Mouse (Mus musculus) thymus, postnatal 4 days (tissue): ENCODE measurements around the gene Otud7b.
"Not testable (repeated sequence)": the region's sequence is repeated elsewhere in the genome, so short reads cannot be mapped to it uniquely, and the experiment has no call there.

Experiments
- DNase-seq: peaks from one replicate; pipeline ENCODE4 v3.0.0; 2021

Otud7b gene

GRCm38 (mm10) chr3:96151836-96152235, 47.5 kb downstream of the Otud7b start:
- no peak for DNase-seq

DNA sequence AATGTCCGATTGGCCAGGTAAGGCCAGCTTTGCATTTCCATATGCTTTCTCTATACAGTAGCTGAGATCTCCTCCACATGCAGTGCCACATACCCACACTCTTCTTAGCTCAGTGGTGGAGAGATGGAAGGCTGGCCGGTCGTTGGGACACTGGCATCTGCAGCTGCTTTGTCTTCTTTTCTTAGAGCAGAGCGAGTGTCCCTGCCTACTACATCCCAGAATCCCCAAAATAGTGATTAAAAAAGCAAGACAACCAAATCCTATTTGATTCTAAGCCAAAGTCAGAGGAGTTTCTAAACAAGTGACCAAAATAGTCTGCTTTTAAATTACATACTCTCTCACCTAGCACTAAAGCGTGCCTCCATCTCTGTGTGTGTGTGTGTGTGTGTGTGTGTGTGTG, 48.3 kb downstream of the Otud7b start:
- no peak for DNase-seq

DNA sequence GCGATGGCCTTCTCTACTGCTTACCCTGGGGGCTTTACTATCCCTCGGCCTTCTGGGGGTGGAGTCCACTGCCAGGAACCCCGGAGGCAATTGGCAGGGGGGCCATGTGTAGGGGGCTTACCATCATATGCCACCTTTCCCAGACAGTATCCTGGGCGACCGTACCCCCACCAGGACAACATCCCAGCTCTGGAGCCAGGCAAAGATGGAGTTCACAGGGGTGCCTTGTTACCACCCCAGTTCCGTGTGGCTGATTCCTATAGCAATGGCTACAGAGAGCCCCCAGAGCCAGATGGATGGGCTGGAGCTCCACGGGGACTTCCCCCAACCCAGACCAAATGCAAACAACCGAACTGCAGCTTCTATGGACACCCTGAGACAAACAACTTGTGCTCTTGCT, 51.2 kb downstream of the Otud7b start:
- no peak for DNase-seq

DNA sequence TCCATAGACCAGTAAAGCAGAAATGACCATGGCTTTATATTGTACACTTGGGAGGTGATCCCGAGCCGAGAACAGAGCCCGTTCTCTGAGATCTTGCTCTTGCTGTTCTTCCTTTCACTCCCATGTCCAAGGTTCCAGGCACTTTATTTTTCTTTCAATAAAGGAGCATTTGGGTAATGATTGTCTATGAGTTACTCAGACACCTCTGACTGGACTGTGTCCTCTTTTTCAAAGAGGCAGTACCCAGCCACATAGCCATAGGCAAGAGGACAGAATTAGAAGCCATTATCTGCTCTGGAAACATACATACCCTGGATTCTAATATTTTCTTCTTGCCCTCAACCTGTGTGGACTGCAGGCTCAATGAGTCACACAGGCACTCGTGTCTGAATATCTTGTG, 55.5 kb downstream of the Otud7b start:
- no peak for DNase-seq

DNA sequence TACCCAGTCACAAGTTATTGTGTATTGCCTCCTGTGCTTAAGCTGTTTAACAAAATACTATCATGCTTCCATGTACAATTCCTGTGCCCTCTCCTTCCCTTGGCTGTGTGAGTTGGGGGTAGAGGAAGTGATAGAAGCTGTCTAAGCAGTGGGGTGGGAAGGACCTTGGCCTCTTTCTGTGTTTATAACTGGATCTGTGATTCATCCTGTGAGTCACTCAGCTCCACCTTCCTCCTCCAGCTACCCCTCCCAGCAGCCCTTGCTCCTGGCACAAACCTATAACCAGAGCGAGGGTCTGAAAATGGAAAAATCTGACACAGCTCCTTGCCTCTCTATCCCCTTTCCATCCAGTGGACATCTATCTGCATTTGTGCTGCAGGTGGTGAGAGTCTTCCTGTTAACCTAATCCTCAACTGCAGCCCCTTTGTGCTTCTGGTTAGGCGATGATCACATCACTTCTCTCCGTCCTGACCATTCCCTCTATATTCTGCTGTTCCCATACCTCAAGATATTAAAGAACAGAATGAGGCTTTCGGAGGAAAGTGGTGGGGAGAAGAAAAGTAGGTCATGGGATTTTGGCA, 56.0 kb downstream of the Otud7b start:
- no peak for DNase-seq

- no peak for DNase-seq
These were observed 56.6 kb downstream of the Otud7b start for GRCm38 (mm10) chr3:96160803-96161516.

DNA sequence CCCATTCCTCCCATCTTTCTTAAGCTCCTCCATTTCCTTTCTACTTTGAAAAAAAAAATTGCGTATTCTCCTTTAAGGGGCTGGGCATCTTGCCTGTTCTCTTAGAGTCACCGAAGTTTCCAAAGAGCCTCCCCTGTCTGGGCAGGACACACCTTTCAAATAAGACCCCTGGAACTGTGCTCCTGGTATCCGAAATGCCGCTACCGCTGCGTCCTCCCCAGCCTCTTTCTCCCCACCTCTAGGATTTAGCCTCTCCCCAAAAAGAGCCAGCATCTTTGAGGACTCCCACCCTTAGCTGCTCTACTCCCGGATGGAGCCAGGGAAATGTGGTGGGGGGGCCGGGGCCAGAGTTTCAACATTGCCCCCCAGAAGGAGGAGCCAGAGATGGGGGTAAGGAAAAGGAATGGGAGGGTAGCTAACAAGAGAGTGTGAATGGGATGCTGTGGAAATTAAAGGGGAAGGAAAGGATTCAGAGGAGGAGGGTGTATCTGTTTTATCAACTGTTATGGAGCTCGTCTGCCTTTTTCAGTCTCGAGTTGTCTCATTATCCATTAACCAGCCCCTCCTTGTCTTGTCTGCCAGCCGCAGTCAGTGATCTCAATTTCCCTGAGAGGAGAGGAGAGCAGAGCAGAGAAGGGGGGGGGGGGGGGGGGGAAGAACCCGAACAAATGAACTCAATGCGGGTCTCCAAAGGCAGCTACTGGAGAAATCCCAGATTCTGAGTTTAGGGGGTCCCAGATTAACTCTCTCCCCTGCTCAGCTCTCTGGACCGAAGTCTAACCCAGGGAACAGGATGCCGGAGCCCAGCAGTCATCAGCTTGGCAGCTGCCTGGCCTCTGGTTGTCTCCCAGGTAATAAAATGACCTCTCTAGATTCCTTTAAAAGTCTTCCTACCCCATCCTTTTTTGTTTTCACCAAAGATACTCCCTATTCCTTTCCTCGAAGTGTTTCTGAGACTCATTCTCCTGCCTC, 57.8 kb downstream of the Otud7b start, which contains the start of gene Mtmr11:
TSS of gene Mtmr11 (plus strand) at position 136 of the 972 bp plus-strand sequence.
- no peak for DNase-seq

DNA sequence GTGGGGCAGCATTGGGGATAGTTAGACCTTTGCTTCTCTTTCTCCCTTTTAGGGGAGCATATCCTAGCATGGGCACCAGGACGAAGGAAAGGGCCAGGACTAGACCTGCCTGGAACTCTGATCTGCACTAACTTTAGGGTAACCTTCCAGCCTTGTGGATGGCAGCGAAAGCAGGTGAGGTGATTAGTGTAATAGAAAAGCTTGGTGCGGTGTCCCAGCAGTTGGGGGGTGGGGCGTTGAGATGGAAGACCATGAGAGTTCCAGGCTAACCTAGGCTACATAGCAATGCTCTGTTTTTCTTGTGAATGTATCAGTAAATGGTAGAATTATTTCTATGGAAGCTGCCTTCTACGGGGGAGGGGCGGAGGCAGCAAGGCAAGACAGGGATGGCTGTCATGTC, 58.7 kb downstream of the Otud7b start:
- DNase-seq = no peak

- no peak for DNase-seq
These were observed 64.3 kb downstream of the Otud7b start for GRCm38 (mm10) chr3:96168466-96169158.

- no peak for DNase-seq
These were observed 65.9 kb downstream of the Otud7b start for GRCm38 (mm10) chr3:96170276-96170675.

- DNase-seq = peak; percentile 47
These were observed 66.7 kb downstream of the Otud7b start for GRCm38 (mm10) chr3:96170976-96171545.

GRCm38 (mm10) chr3:96171583-96172196, 67.4 kb downstream of the Otud7b start:
- DNase-seq = no peak

- DNase-seq = peak; percentile 86
These were observed 68.2 kb downstream of the Otud7b start, which contains the start of gene Sf3b4 for GRCm38 (mm10) chr3:96172197-96173178. Gene Sf3b4 (plus strand): TSS chr3:96172332.

GRCm38 (mm10) chr3:96173185-96173584, 68.9 kb downstream of the Otud7b start:
- no peak for DNase-seq

DNA sequence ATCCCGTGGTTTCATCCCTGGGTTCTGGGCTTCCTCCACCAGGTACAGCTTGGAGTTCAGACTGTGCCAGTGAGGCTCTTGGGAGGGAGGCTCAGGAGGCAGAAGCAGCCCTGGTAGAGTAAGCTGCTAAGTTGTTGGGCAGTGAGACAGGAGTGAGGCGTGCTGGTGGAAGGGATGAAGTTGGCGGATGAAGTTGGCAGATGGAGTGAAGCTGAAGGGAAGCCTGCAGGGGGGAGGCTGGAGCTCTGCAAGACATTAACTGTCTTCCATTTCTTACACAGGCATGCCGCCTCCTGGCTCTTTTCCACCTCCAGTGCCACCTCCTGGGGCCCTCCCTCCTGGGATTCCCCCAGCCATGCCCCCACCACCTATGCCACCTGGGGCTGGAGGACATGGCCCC, 69.7 kb downstream of the Otud7b start:
- DNase-seq = not testable (repeated sequence)

GRCm38 (mm10) chr3:96175251-96175650, 70.9 kb downstream of the Otud7b start:
- no peak for DNase-seq

DNA sequence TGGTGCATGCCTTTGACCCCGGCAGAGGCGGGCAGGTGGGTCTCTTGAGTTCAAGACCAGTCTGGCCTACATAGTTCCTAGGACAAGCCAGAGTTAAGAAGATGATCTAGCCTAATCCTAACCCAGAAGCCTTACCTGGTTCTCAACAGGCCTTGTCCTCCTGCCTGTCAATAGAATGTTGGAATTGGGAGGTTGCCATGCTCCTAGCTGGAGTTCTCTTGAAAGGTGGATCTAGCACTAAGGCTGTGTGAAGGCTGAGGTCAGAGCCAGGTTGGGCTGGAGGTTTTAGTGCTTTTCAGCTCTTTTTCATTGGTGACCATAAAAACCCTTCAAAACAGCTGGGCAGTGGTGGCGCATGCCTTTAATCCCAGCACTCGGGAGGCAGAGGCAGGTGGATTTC, 74.1 kb downstream of the Otud7b start:
- DNase-seq = no peak

- no peak for DNase-seq
These were observed 74.6 kb downstream of the Otud7b start for GRCm38 (mm10) chr3:96178902-96179301.

DNA sequence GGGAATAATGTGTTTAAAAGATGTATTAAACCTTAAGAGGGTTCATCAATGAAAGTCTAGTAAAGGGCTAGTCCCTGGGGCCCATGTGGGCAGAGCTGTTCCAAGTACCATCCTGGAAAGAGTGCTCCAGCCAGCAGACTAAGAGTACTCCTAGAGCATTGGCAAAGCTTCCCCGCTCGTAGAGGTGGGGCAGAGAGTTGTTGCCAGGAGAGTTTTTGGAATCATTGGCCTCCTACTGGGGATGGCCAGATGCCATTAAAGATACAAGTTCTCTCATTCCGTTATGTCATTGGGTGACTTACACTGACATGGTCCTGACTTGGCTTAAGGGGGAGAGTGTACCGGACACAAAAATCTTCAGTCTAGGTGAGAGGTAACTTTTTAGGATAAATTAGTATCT, 75.2 kb downstream of the Otud7b start:
- DNase-seq = no peak

GRCm38 (mm10) chr3:96180727-96181477, 76.6 kb downstream of the Otud7b start, which contains the start of gene Sv2a:
Gene Sv2a (plus strand): TSS chr3:96181151.
- DNase-seq = peak; percentile 77
